Mouse (Mus musculus) left cerebral cortex, postnatal 14 days (tissue): ENCODE results near the gene Zbtb7b. TPM values are rescaled to one million over a fixed set of nuclear protein-coding genes. Genes with fewer than 3 reads are reported as not detected.

Experiments
- DNase-seq, 2 experiments: peaks; one replicate each; pipeline ENCODE4 v3.0.0; 2021 to 2022; ENCODE audit warnings: low spot score in 2 of 2, mixed read lengths in 1 of 2
- intact Hi-C: fragments of 180-260 bp; cut with DNase I; formaldehyde crosslinking; loops from one replicate; pipeline ENCODE4 v1.15.1; 2025
- total RNA-seq, 2 experiments: library from RNA; stranded (reverse); gene quantifications; 2 replicates each; pipeline ENCODE4 v1.2.3; 2021

Gene Zbtb7b
- total RNA-seq, 2 experiments from 2014 or later: 8.0 to 9.1 TPM

DNA sequence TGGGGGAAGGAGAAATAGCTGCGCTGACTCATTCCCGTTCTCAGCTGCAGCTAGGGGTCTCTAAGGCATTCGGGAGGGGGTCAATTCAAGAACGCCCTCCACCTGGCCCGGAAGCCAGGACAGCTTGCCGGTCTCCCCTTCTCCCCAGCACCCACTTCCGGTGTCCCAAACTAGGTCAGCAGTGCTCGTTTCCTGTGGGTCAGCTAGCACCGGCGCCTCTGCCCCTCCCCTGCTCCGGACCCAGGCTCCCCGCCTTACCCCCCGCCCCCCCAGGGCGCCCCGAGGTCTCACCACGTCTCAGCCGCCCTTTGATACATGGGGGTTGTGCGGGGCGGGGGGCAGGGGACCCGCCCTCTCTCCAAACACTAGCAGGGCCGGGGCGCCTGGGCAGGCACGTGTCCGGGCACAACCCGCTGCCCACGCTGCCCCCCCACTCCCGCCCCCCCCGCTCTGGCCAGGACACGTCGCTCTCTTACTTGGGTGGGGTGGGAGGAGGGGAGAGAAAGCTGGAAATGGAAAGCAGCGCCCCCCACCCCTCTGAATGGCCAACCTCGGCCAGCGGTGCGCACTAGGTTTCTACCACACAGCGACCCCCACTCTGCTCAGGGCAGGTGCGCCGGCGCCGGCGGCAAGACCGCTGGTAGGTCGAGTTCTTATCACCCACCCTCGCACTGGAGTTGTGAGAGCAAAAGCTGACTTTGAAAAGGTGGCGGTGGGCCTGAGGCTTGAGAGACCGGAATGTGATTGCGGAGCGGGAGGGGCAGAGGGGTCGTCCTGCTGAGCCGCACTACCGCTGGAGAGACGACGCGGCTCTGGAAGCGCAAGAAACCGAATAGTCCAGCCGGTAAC lies 2.7 kb downstream of the Zbtb7b start:
- DNase-seq: peak in 1 of 2 experiments; percentile 48
- intact Hi-C loops: no loop called here

GRCm38 (mm10) chr3:89390699-89391662 lies 3.6 kb downstream of the Zbtb7b start:
- intact Hi-C loops: no loop called here
- peak in 1 of 2 experiments; percentile 17 for DNase-seq

GRCm38 (mm10) chr3:89390111-89390515 lies 4.5 kb downstream of the Zbtb7b start:
- intact Hi-C loops: no loop called here
- no peak for DNase-seq

GRCm38 (mm10) chr3:89388901-89389740 lies 5.5 kb downstream of the Zbtb7b start:
- DNase-seq: peak; percentile 45 to 54
- intact Hi-C loops: no loop called here

DNA sequence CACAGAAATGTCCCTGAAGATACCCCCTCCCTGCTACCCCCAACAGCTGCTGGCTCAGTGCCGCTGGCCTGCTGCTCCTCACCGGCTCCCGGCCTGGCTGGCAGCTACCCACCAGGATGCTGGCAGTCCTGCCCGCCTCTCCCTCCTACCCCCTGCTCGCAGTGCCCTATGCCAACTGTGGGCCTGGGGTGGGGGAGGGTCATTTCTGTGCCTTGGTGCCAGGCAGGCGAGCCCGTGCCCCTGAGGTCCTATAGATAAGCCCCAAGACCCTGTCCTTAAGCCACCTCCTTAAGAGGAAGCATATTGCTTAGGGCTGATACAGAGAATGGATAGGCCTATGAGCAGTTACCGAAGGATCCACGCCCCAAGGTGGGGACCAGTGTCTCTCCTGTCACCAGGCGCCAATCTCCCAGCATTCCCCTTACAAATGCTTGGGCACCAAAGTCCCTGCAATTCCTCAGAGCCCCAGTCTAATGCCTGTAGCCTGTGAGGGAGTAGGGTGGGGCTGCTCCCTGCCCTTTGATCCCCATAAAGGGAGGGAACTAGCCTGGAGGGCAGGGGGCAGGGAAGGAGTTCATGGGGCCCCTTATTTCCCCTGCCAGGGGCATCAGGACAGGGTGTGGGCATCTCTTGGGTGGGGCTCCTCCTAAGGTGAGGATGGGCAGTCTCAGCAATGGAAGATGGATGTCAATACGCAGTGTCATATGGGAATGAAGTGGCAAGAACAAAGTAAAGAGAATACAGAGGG lies 6.3 kb downstream of the Zbtb7b start:
- DNase-seq: peak; percentile 40 to 45
- intact Hi-C loops: no loop called here

- DNase-seq: no peak
- intact Hi-C loops: no loop called here
These were observed 6.9 kb downstream of the Zbtb7b start for GRCm38 (mm10) chr3:89387632-89388031.

GRCm38 (mm10) chr3:89386438-89387420 lies 7.8 kb downstream of the Zbtb7b start:
- intact Hi-C loops: no loop called here
- no peak for DNase-seq

- intact Hi-C loops: no loop called here
- no peak for DNase-seq
These were observed 9.1 kb downstream of the Zbtb7b start for GRCm38 (mm10) chr3:89385451-89385850.

- DNase-seq: no peak
- intact Hi-C loops: no loop called here
These were observed 10.1 kb downstream of the Zbtb7b start for GRCm38 (mm10) chr3:89384331-89385076.

- no peak for DNase-seq
- intact Hi-C loops: no loop called here
These were observed 10.8 kb downstream of the Zbtb7b start for GRCm38 (mm10) chr3:89383651-89384255.

GRCm38 (mm10) chr3:89382950-89383349 lies 11.6 kb downstream of the Zbtb7b start:
- intact Hi-C loops: no loop called here
- DNase-seq: no peak

GRCm38 (mm10) chr3:89382033-89382882 lies 12.3 kb downstream of the Zbtb7b start:
- DNase-seq: no peak
- intact Hi-C loops: no loop called here

- intact Hi-C loops: no loop called here
- no peak for DNase-seq
These were observed 13.3 kb downstream of the Zbtb7b start for GRCm38 (mm10) chr3:89381233-89381632.

DNA sequence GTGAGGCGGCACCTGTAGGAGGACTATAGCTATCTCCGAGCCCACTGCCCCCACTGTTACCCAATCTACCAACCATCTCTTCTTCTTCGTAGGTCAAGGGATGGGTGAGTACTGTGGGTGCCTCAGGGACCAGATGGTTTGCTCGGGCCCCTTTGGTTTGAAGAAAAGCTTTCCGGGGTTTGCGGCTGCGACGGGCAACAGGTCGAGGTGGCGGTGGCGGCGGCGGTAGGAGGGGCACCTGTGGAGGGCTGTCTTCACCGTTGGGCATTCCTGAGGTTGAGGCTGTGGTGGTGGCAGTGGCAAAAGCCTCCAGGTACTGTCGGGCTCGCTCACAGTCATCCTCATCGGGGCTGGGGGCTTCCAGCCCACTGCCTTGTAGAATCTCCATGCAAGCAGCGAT lies 13.9 kb downstream of the Zbtb7b start:
- intact Hi-C loops: no loop called here
- DNase-seq: no peak

- intact Hi-C loops: no loop called here
- no peak for DNase-seq
These were observed 14.3 kb downstream of the Zbtb7b start for GRCm38 (mm10) chr3:89380291-89380690.
